Comparison of ENCODE assay signal across 8 mouse cellular contexts in the genomic region with DNA sequence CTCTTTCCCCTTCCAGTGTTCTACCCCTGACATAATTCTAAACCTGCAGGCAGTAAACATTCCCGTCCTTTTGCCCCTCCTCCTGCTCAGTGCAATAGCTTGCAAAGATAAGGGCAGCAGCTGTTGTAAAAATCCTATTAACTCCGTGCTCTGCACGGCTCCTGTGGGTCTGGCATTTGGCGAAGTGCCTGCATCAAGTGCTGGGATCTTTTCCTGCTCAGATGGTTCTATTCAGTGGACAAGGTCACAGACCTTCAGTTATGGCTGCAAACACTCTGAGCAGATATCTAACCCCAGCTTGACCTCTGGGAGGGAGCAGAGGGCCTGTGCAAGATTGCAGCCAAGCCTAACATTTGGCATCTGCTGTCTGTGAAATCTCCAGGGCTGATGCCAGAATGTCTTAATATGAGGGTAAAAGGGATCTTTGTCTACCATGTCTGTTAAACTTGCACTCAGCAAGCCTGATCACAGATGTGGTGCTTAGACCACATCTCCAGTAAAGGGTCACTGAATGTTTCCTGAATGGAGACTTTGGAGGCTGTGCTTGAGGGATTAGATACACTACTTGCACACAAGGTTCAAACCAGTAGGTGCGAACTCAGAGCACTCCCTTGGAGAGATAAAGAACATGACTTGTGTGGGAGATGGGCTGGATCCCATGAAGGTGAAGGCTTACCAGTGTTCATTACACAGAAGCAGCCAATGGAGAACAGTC. TPM values are rescaled to one million over a fixed set of nuclear protein-coding genes. Genes with fewer than 3 reads are reported as not detected.
A peak's percentile ranks its signal among the peaks of the same experiment; 100 is the strongest.
DNase-seq lines count a peak whose midpoint lies in the region; ATAC-seq and TF ChIP-seq lines count a peak whose summit lies in the region.

No protein-coding gene starts in this region.

- peak; percentile 89 for DNase-seq in MN1 (ENCODE audit: low spot score)
- DNase-seq in brain, embryonic 14.5 days (ENCODE audit: low read depth) = peak; percentile 73
- peak; percentile 85 for DNase-seq in kidney, postnatal 10 days
- DNase-seq in lung, postnatal 36 days = peak; percentile 58
- DNase-seq in thymus, postnatal 0 days (ENCODE audit: low spot score) = no peak
- DNase-seq in left cerebral cortex, adult 11 months (ENCODE audit: low spot score) = no peak

- H3K4me1 ChIP-seq in heart, embryonic 15.5 days (replicated peaks) = peaks cover 14% of the 10 kb centered on the region
- peaks cover 9% of the 10 kb centered on the region; the same call in 1 of the 2 replicates for H3K4me1 ChIP-seq in stomach, embryonic 15.5 days

- H3K27ac ChIP-seq in heart, embryonic 15.5 days = peak overlapping the region; percentile 77
- H3K27ac ChIP-seq in stomach, embryonic 15.5 days = peak overlapping the region; percentile 57

- H3K27me3 ChIP-seq in heart, embryonic 15.5 days = no peaks in the 10 kb centered on the region
- H3K27me3 ChIP-seq in stomach, embryonic 15.5 days (replicated peaks) = no peaks in the 10 kb centered on the region

- 13% methylated on average over 5 of the region's 5 CpGs for WGBS in heart, embryonic 15.5 days
- WGBS in stomach, embryonic 15.5 days = 14% methylated on average over 5 of the region's 5 CpGs

- no peak for TF ChIP-seq CTCF in brain, embryonic 14.5 days (IDR thresholded peaks at IDR 0.05; ENCODE audit: borderline replicate concordance, extremely low read depth, insufficient read depth, insufficient read length)

- no peak overlapping the region for H3K4me3 ChIP-seq in heart, embryonic 15.5 days
- H3K4me3 ChIP-seq in stomach, embryonic 15.5 days (replicated peaks) = no peak overlapping the region

- no peaks in the 10 kb centered on the region for H3K9me3 ChIP-seq in heart, embryonic 15.5 days (replicated peaks)
- H3K9me3 ChIP-seq in stomach, embryonic 15.5 days = no peaks in the 10 kb centered on the region

- TF ChIP-seq POLR2A in brain, embryonic 14.5 days (IDR thresholded peaks at IDR 0.05; ENCODE audit: borderline replicate concordance, extremely low read depth, insufficient read depth, insufficient read length, poor library complexity, severe bottlenecking) = no peak

- H3K36me3 ChIP-seq in heart, embryonic 15.5 days = no peaks in the 10 kb centered on the region
- no peaks in the 10 kb centered on the region for H3K36me3 ChIP-seq in stomach, embryonic 15.5 days

- ATAC-seq in heart, embryonic 15.5 days (replicated peaks; ENCODE audit: insufficient number of reproducible peaks, insufficient read depth, low FRiP score, low read depth) = peak; percentile 80
- peak; percentile 88 for ATAC-seq in stomach, embryonic 15.5 days (ENCODE audit: insufficient read depth, low FRiP score, low read depth)

- no peak overlapping the region for H3K9ac ChIP-seq in heart, embryonic 15.5 days
- H3K9ac ChIP-seq in stomach, embryonic 15.5 days = no peak overlapping the region

- H3K4me2 ChIP-seq in heart, embryonic 15.5 days = no peak overlapping the region
- H3K4me2 ChIP-seq in stomach, embryonic 15.5 days = peak overlapping the region; percentile 21; the same call in 1 of the 2 replicates

RNA-seq across cellular contexts. Expression of a gene that starts 15.2 kb away (rescaled TPM):
- not detected in 2 replicates for polyA plus RNA-seq in brain, embryonic 14.5 days (2012; rRNA removed)
- polyA plus RNA-seq in heart, embryonic 15.5 days (2015; fragmentation: Nextera tagmentation; extraction: Ambion mirVana) = not detected in 2 replicates
- not detected in 2 replicates for polyA plus RNA-seq in stomach, embryonic 15.5 days (2015; fragmentation: Nextera tagmentation; extraction: Ambion mirVana)
- not detected in 2 replicates for polyA plus RNA-seq in thymus, postnatal 0 days (2015; fragmentation: Nextera tagmentation; extraction: Ambion mirVana)

RNA-seq across cellular contexts. Expression of a gene that starts 21.1 kb away (rescaled TPM):
- 10.3 and 17.5 TPM in 2 replicates for polyA plus RNA-seq in brain, embryonic 14.5 days (2012; rRNA removed)
- 18.0 and 21.1 TPM in 2 replicates for polyA plus RNA-seq in heart, embryonic 15.5 days (2015; fragmentation: Nextera tagmentation; extraction: Ambion mirVana)
- polyA plus RNA-seq in stomach, embryonic 15.5 days (2015; fragmentation: Nextera tagmentation; extraction: Ambion mirVana) = 149 and 150 TPM in 2 replicates
- 30.1 and 36.2 TPM in 2 replicates for polyA plus RNA-seq in thymus, postnatal 0 days (2015; fragmentation: Nextera tagmentation; extraction: Ambion mirVana)

Comparison
In these comparisons a context has a peak if more than half of its experiments do, and no peak if none do; other contexts are left out.
1. DNase-seq: peak in MN1 (single experiment), brain, embryonic 14.5 days (single experiment), kidney, postnatal 10 days (single experiment) and lung, postnatal 36 days (single experiment); none in thymus, postnatal 0 days (single experiment) and left cerebral cortex, adult 11 months (single experiment).